Mouse (Mus musculus) MEL (cell line): ENCODE measurements around the gene Rpn1. TPM values are rescaled to one million over a fixed set of nuclear protein-coding genes. Genes with fewer than 3 reads are reported as not detected.

Experiments
- DNase-seq: peaks from one replicate; pipeline ENCODE4 v3.0.0; 2011; ENCODE audit warnings: low read depth, low spot score
- H3K27ac ChIP-seq: 2 replicates; pipeline ENCODE4 v1.5.1; 2012; ENCODE audit warnings: low read depth, mild to moderate bottlenecking, control low read depth, low read length, moderate library complexity; ENCODE audit not compliant: control insufficient read depth
- H3K27me3 ChIP-seq, 2 experiments: fragments of 150-350 bp in 1 of 2; sonication (generic) in 1 of 2; 2 replicates each; pipeline ENCODE4 v1.6.1; 2012; ENCODE audit warnings: low read length in 2 of 2, mild to moderate bottlenecking in 2 of 2, improper control_type of control experiment in 1 of 2, moderate library complexity in 1 of 2; ENCODE audit not compliant: insufficient read depth in 2 of 2, control insufficient read depth in 1 of 2
- H3K36me3 ChIP-seq, 2 experiments: 2 replicates each; pipeline ENCODE4 v1.6.1; 2012 to 2014; ENCODE audit warnings: low read length in 2 of 2, improper control_type of control experiment in 1 of 2, inconsistent platforms in 1 of 2, mild to moderate bottlenecking in 1 of 2; ENCODE audit not compliant: insufficient read depth in 2 of 2, control insufficient read depth in 1 of 2
- H3K4me1 ChIP-seq, 2 experiments: fragments of 150-350 bp in 1 of 2; sonication (generic) in 1 of 2; 2 replicates each; pipeline ENCODE4 v1.6.1; 2012; ENCODE audit warnings: low read length in 2 of 2, improper control_type of control experiment in 1 of 2, mild to moderate bottlenecking in 1 of 2; ENCODE audit not compliant: insufficient read depth in 2 of 2, control insufficient read depth in 1 of 2
- H3K4me3 ChIP-seq, 2 experiments: fragments of 150-350 bp in 1 of 2; sonication (generic) in 1 of 2; 2 replicates each; pipeline ENCODE4 v1.5.1; 2012; ENCODE audit warnings: low read depth in 2 of 2, low read length in 2 of 2, mild to moderate bottlenecking in 2 of 2, moderate library complexity in 2 of 2, control low read depth in 1 of 2, improper control_type of control experiment in 1 of 2; ENCODE audit not compliant: control insufficient read depth in 1 of 2, insufficient read depth in 1 of 2
- H3K79me2 ChIP-seq: 2 replicates; pipeline ENCODE4 v1.6.1; 2012; ENCODE audit warnings: mild to moderate bottlenecking, low read length, moderate library complexity; ENCODE audit not compliant: control insufficient read depth, poor library complexity, insufficient read depth
- H3K9ac ChIP-seq: 2 replicates; pipeline ENCODE4 v1.6.1; 2012; ENCODE audit warnings: low read depth, mild to moderate bottlenecking, control low read depth, low read length, moderate library complexity; ENCODE audit not compliant: control insufficient read depth, poor library complexity, severe bottlenecking
- H3K9me3 ChIP-seq: fragments of 150-350 bp; sonication (generic); replicated peaks from 2 replicates; pipeline ENCODE4 v1.6.1; 2012; ENCODE audit warnings: mild to moderate bottlenecking, low read length, improper control_type of control experiment, moderate library complexity; ENCODE audit not compliant: insufficient read depth
- BHLHE40 ChIP-seq: IDR thresholded peaks from 2 replicates; pipeline ENCODE4 v1.6.1; 2012; ENCODE audit warnings: low read depth, mild to moderate bottlenecking, inconsistent platforms, low read length, improper control_type of control experiment, borderline replicate concordance
- CTCF ChIP-seq, 3 experiments: IDR thresholded peaks in 2 of 3; conservative IDR thresholded peaks in 1 of 3; 2 replicates each; pipeline ENCODE4 v1.5.1; 2011 to 2012; ENCODE audit warnings: low read length in 3 of 3, low read depth in 2 of 3, mild to moderate bottlenecking in 2 of 3, improper control_type of control experiment in 1 of 3, inconsistent platforms in 1 of 3, mixed read lengths in 1 of 3, moderate library complexity in 1 of 3; ENCODE audit not compliant: control insufficient read depth in 1 of 3, insufficient read depth in 1 of 3, poor library complexity in 1 of 3, severe bottlenecking in 1 of 3
- ELF1 ChIP-seq: IDR thresholded peaks from 2 replicates; pipeline ENCODE4 v1.6.1; 2014; ENCODE audit warnings: low read depth, mild to moderate bottlenecking, inconsistent platforms, low read length, improper control_type of control experiment, moderate library complexity
- ETS1 ChIP-seq: IDR thresholded peaks from 2 replicates; pipeline ENCODE4 v1.6.1; 2012; ENCODE audit warnings: low read depth, mild to moderate bottlenecking, inconsistent platforms, low read length, improper control_type of control experiment, moderate library complexity
- GABPA ChIP-seq: IDR thresholded peaks from 2 replicates; pipeline ENCODE4 v1.6.1; 2012; ENCODE audit warnings: low read depth, mild to moderate bottlenecking, inconsistent platforms, low read length, improper control_type of control experiment, moderate library complexity
- JUND ChIP-seq: IDR thresholded peaks from 2 replicates; pipeline ENCODE4 v1.6.1; 2011; ENCODE audit warnings: low read depth, mild to moderate bottlenecking, improper control_type of control experiment, low read length
- KAT2A ChIP-seq: conservative IDR thresholded peaks from 2 replicates; pipeline ENCODE4 v1.6.1; 2012; ENCODE audit warnings: low read depth, low read length, improper control_type of control experiment, inconsistent platforms
- MAFK ChIP-seq: IDR thresholded peaks from 2 replicates; pipeline ENCODE4 v1.6.1; 2011; ENCODE audit warnings: low read depth, mild to moderate bottlenecking, low read length, improper control_type of control experiment, borderline replicate concordance
- MAX ChIP-seq: IDR thresholded peaks from 2 replicates; pipeline ENCODE4 v1.6.1; 2011; ENCODE audit warnings: low read length, improper control_type of control experiment
- MYC ChIP-seq: IDR thresholded peaks from 2 replicates; pipeline ENCODE4 v1.6.1; 2011; ENCODE audit warnings: low read depth, mild to moderate bottlenecking, low read length, improper control_type of control experiment, moderate library complexity
- POLR2AphosphoS2 ChIP-seq: IDR thresholded peaks from 2 replicates; pipeline ENCODE4 v1.6.1; 2011; ENCODE audit warnings: low read length, improper control_type of control experiment
- POLR2AphosphoS5 ChIP-seq: IDR thresholded peaks from 2 replicates; pipeline ENCODE4 v1.6.1; 2012; ENCODE audit warnings: low read depth, borderline replicate concordance, mild to moderate bottlenecking, inconsistent platforms, low read length, moderate library complexity, mixed read lengths
- RAD21 ChIP-seq: IDR thresholded peaks from 2 replicates; pipeline ENCODE4 v1.6.1; 2011; ENCODE audit warnings: mild to moderate bottlenecking, low read depth, low read length, improper control_type of control experiment
- SIN3A ChIP-seq: IDR thresholded peaks from 2 replicates; pipeline ENCODE4 v1.6.1; 2012; ENCODE audit warnings: low read length, improper control_type of control experiment, inconsistent platforms
- SMC3 ChIP-seq: IDR thresholded peaks from 2 replicates; pipeline ENCODE4 v1.6.1; 2011; ENCODE audit warnings: low read depth, low read length, improper control_type of control experiment
- TCF12 ChIP-seq: IDR thresholded peaks from 2 replicates; pipeline ENCODE4 v1.6.1; 2014; ENCODE audit warnings: low read depth, mild to moderate bottlenecking, inconsistent platforms, low read length, improper control_type of control experiment, moderate library complexity
- UBTF ChIP-seq: IDR thresholded peaks from 2 replicates; pipeline ENCODE4 v1.6.1; 2012; ENCODE audit warnings: low read depth, mild to moderate bottlenecking, inconsistent platforms, low read length, improper control_type of control experiment, moderate library complexity, borderline replicate concordance; ENCODE audit not compliant: insufficient read depth
- USF1 ChIP-seq: IDR thresholded peaks from 2 replicates; pipeline ENCODE4 v1.6.1; 2014; ENCODE audit warnings: low read depth, mild to moderate bottlenecking, inconsistent platforms, low read length, improper control_type of control experiment, moderate library complexity
- USF2 ChIP-seq, 2 experiments: IDR thresholded peaks; 2 replicates each; pipeline ENCODE4 v1.6.1; 2011 to 2012; ENCODE audit warnings: improper control_type of control experiment in 2 of 2, low read length in 2 of 2, borderline replicate concordance in 1 of 2, inconsistent platforms in 1 of 2, low read depth in 1 of 2, mild to moderate bottlenecking in 1 of 2; ENCODE audit not compliant: insufficient read depth in 1 of 2
- ZC3H11A ChIP-seq: IDR thresholded peaks from 2 replicates; pipeline ENCODE4 v1.6.1; 2012; ENCODE audit warnings: low read depth, mild to moderate bottlenecking, inconsistent platforms, low read length, improper control_type of control experiment
- ZKSCAN1 ChIP-seq: IDR thresholded peaks from 2 replicates; pipeline ENCODE4 v1.6.1; 2012; ENCODE audit warnings: low read depth, mild to moderate bottlenecking, inconsistent platforms, low read length, improper control_type of control experiment, moderate library complexity
- ZMIZ1 ChIP-seq: IDR thresholded peaks from 2 replicates; pipeline ENCODE4 v1.6.1; 2012; ENCODE audit warnings: low read depth, mild to moderate bottlenecking, inconsistent platforms, low read length, improper control_type of control experiment, moderate library complexity
- ZNF384 ChIP-seq: IDR thresholded peaks from 2 replicates; pipeline ENCODE4 v1.6.1; 2012; ENCODE audit warnings: low read depth, mild to moderate bottlenecking, inconsistent platforms, low read length, improper control_type of control experiment
- polyA plus RNA-seq, 2 experiments: library from polyadenylated mRNA; stranded (reverse) in 1 of 2; unstranded in 1 of 2; fragments of >175 nt in 1 of 2; fragments of >200 nt in 1 of 2; gene quantifications; 2 replicates each; pipeline versions ENCODE4 v1.2.1 to v1.2.4; 2012; ENCODE audit warnings: low replicate concordance in 2 of 2, low read depth in 1 of 2; ENCODE audit not compliant: insufficient read length in 2 of 2, insufficient read depth in 1 of 2, missing spikeins in 1 of 2
- total RNA-seq: library from RNA; depleted of rRNA; stranded (reverse); fragments of 300-350 nt; gene quantifications from 2 replicates; pipeline ENCODE4 v1.2.3, GENCODE M21; 2012

The Rpn1 gene
- total and polyA plus RNA-seq, 3 experiments = 289 to 412 (median 361) TPM

GRCm38 (mm10) chr6:88151335-88151734 is 67.1 kb downstream of the Rpn1 start:
- Histone ChIP-seq H3K9ac (no peak overlapping the region), H3K4me1 (no peaks in the 10 kb centered on the region), H3K79me2 (no peaks in the 10 kb centered on the region), H3K4me3 (no peak overlapping the region), H3K27me3 (no peaks in the 10 kb centered on the region), H3K27ac (no peak overlapping the region), H3K36me3 (no peaks in the 10 kb centered on the region), H3K9me3 (no peaks in the 10 kb centered on the region)
- TF ChIP-seq GABPA = no peak
- TF ChIP-seq RAD21 = peak; percentile 43
- TF ChIP-seq CTCF (IDR thresholded peaks at IDR 0.05 in 2 of 3, conservative IDR thresholded peaks at IDR 0.05 in 1 of 3; ENCODE audit: control insufficient read depth in 1 of 3, insufficient read depth in 1 of 3, low read depth in 2 of 3, low read length in 3 of 3, poor library complexity in 1 of 3, severe bottlenecking in 1 of 3) = peak; percentile 47 to 52 (median 51)
- peak; percentile 28 for TF ChIP-seq ZC3H11A
- TF ChIP-seq POLR2AphosphoS5 = no peak
- TF ChIP-seq SMC3 = peak; percentile 50
- TF ChIP-seq JUND = no peak
- TF ChIP-seq BHLHE40 = no peak
- no peak for TF ChIP-seq MAX
- DNase-seq = peak; percentile 47

- TF ChIP-seq ETS1 (no peak), JUND (no peak), ZNF384 (no peak), ZKSCAN1 (no peak), UBTF (no peak), TCF12 (no peak), SMC3 (no peak), SIN3A (no peak), ELF1 (no peak), KAT2A (no peak), USF2 (IDR thresholded peaks at IDR 0.05; ENCODE audit: borderline replicate concordance in 1 of 2, insufficient read depth in 1 of 2, low read depth in 1 of 2, low read length in 2 of 2) (no peak), MAFK (no peak), USF1 (no peak), POLR2AphosphoS2 (no peak), ZMIZ1 (no peak), MYC (no peak)
- TF ChIP-seq, all 39 proteins: peak for 0
- Histone ChIP-seq H3K4me3 (no peak overlapping the region), H3K79me2 (no peaks in the 10 kb centered on the region), H3K36me3 (no peaks in the 10 kb centered on the region), H3K27me3 (no peaks in the 10 kb centered on the region), H3K9me3 (no peaks in the 10 kb centered on the region), H3K9ac (no peak overlapping the region), H3K4me1 (no peaks in the 10 kb centered on the region), H3K27ac (no peak overlapping the region)
- no peak for DNase-seq
These were observed 67.9 kb downstream of the Rpn1 start for GRCm38 (mm10) chr6:88152127-88152705.
